Mouse (Mus musculus) retina, postnatal 1 day (tissue): ENCODE measurements around the gene Csrp2.

Experiments used
- DNase-seq: peaks from one replicate; pipeline ENCODE4 v3.0.0-alpha.2; 2012

Csrp2 gene

GRCm38 (mm10) chr10:110974463-110974862 is 54.9 kb downstream of the Csrp2 start:
- DNase-seq, result peak; percentile 74

GRCm38 (mm10) chr10:110974885-110975284 is 55.3 kb downstream of the Csrp2 start:
- DNase-seq, result no peak

- peak; percentile 72 for DNase-seq
Observed at GRCm38 (mm10) chr10:110976046-110976445, 56.5 kb downstream of the Csrp2 start.

DNA sequence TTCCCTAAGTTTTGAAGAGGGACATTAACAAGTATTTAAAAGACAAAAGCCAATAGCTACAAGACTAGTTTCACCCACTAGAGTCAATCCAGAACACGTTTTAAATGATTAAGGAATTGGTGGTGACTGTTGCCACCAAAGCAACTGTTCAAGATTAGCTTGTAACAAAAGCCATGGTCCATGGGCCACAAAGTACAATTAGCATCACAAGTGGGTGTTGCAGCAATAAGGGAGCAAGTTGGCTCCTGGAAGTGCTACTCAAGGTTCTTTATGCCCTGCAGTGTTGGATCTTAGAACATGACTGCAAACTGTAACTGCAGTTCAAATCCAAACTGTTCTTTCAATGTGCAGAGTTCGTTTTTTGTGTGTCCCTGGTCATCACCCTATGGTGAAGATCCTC is 57.8 kb downstream of the Csrp2 start:
- no peak for DNase-seq

GRCm38 (mm10) chr10:110979431-110979830 is 59.8 kb downstream of the Csrp2 start:
- DNase-seq, result no peak

- DNase-seq, result no peak
Observed at GRCm38 (mm10) chr10:110980441-110980840, 60.9 kb downstream of the Csrp2 start.

DNA sequence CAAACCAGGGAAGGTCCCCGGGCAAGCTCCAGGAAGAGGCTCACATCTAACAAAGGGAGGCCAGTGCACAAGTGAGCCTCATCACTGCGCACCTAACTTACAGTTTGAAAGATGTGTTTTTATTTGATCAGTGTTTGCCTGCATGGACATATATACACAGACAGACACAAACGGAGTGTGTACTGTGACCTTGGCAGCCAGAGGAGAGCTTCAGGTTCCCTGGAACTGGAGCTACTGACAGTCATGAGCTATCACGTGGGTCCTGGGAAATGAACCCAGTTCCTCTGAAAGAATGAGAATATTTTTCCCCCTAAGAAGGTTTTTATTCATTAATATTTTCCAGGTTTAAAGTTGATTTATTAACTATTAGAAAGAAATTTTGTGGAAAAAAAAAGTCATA is 63.2 kb downstream of the Csrp2 start:
- no peak for DNase-seq

DNA sequence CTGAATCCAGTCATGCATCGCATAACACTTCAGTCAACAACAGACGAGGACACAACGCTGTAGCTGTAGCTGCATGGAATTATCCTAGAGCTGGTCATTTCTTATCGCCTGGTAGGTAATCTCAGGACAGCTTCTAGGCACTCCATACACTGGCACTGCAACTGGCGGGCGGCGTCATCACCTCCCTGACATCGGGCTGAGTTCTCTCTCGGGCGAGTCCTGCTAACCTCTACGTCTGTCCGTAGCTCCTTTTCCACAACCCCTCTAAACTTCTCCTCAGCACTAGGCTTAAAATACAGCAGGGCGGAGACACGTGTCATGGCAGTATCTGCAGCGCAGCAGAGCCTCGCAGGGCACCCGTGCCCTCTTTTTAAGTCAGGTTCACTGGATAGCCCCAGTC is 67.1 kb downstream of the Csrp2 start:
- no peak for DNase-seq
